Mouse (Mus musculus): ENCODE data around the gene Carns1.

- TF ChIP-seq CTCF (IDR thresholded peaks at IDR 0.05; ENCODE audit: insufficient read depth, low read depth, low read length) (no peak), POLR2A (IDR thresholded peaks at IDR 0.05; ENCODE audit: insufficient read depth, low read depth, low read length) (no peak)
Measured at GRCm38 (mm10) chr19:4129462-4129861, 45.8 kb downstream of the Carns1 start.
